Mouse (Mus musculus): ENCODE data around the gene Spice1. TPM values are rescaled to one million over a fixed set of nuclear protein-coding genes. Genes with fewer than 3 reads are reported as not detected.

Gene Spice1
- total and polyA plus RNA-seq, 3 experiments, result 5.9 to 27.7 (median 20.9) TPM

- Histone ChIP-seq H3K9me3 (replicated peaks) (no peaks in the 10 kb centered on the region), H3K4me3 (ENCODE audit: low read depth, low read length) (no peak overlapping the region), H3K4me1 (ENCODE audit: insufficient read depth, low read depth, low read length) (no peaks in the 10 kb centered on the region), H3K27me3 (ENCODE audit: insufficient read depth, low read length) (peaks cover 6% of the 10 kb centered on the region; the same call in 1 of the 2 replicates), H3K36me3 (replicated peaks) (no peaks in the 10 kb centered on the region)
- TF ChIP-seq TAL1 (conservative IDR thresholded peaks at IDR 0.05; ENCODE audit: low read depth, low read length) (no peak), CTCF (IDR thresholded peaks at IDR 0.05; ENCODE audit: low read depth, low read length) (no peak), GATA2 (IDR thresholded peaks at IDR 0.05; ENCODE audit: borderline replicate concordance, low read depth, low read length) (no peak), POLR2AphosphoS5 (IDR thresholded peaks at IDR 0.05; ENCODE audit: insufficient replicate concordance, low read depth, low read length) (no peak), GATA1 (IDR thresholded peaks at IDR 0.05; ENCODE audit: borderline replicate concordance, low read length) (no peak)
- DNase-seq (ENCODE audit: low spot score) (no peak), ATAC-seq (ENCODE audit: extremely low read depth, insufficient number of reproducible peaks, low FRiP score, poor library complexity, severe bottlenecking) (no peak)
Measured at GRCm38 (mm10) chr16:44408290-44408689, 61.4 kb downstream of the Spice1 start.

DNA sequence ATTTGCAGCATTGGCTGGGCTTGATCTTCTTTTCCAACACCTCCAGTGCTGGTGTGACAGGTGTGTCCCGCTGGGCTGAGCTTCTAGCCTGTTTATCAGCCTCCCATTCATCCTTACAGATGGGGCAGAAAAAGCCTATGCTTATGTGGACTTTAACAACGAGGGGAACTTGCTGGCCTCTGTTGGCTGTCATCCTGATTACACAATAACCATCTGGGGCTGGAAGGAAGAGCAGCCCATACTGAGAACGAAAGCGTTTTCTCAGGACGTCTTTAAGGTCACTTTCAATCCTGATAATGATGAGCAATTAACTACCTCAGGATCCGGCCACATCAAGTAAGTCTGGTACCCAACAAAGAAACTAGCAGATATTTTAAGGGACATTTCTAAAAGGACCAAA lies 63.3 kb downstream of the Spice1 start:
- TF ChIP-seq GATA1 (IDR thresholded peaks at IDR 0.05; ENCODE audit: borderline replicate concordance, low read length) (no peak), TAL1 (conservative IDR thresholded peaks at IDR 0.05; ENCODE audit: low read depth, low read length) (no peak), CTCF (IDR thresholded peaks at IDR 0.05; ENCODE audit: low read depth, low read length) (no peak), GATA2 (IDR thresholded peaks at IDR 0.05; ENCODE audit: borderline replicate concordance, low read depth, low read length) (no peak)
- peaks cover 2% of the 10 kb centered on the region; the same call in 1 of the 2 replicates for H3K27me3 ChIP-seq (ENCODE audit: insufficient read depth, low read length)
- no peaks in the 10 kb centered on the region for H3K9me3 ChIP-seq (replicated peaks)
- H3K36me3 ChIP-seq (replicated peaks), result no peaks in the 10 kb centered on the region
- no peak overlapping the region for H3K4me3 ChIP-seq (ENCODE audit: low read depth, low read length)
- DNase-seq (ENCODE audit: low spot score) (no peak), ATAC-seq (ENCODE audit: extremely low read depth, insufficient number of reproducible peaks, low FRiP score, poor library complexity, severe bottlenecking) (no peak)
- no peaks in the 10 kb centered on the region for H3K4me1 ChIP-seq (ENCODE audit: insufficient read depth, low read depth, low read length)

DNA sequence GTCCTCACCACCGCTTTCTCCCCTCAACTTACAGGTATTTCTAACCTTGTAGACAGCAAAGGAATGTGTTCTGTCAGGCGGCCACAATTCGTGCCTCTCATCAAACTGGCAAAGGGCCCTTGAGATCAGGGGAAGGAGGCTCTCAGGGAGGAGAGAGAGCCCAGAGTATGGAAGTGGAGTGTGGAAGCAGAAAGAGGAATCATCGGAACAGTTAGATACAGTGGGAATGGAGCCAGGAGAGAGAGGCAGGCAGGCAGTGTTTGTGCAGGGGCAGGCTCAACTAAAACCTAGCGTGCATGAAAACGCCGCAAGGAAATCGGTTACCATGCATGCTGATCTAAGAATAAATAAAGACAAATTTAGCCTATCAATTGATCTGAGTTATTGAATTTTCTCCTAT lies 70.7 kb downstream of the Spice1 start:
- no peaks in the 10 kb centered on the region for H3K36me3 ChIP-seq (replicated peaks)
- ATAC-seq (ENCODE audit: extremely low read depth, insufficient number of reproducible peaks, low FRiP score, poor library complexity, severe bottlenecking) (no peak), DNase-seq (ENCODE audit: low spot score) (no peak)
- TF ChIP-seq CTCF (IDR thresholded peaks at IDR 0.05; ENCODE audit: low read depth, low read length) (no peak), GATA1 (IDR thresholded peaks at IDR 0.05; ENCODE audit: borderline replicate concordance, low read length) (no peak), GATA2 (IDR thresholded peaks at IDR 0.05; ENCODE audit: borderline replicate concordance, low read depth, low read length) (no peak), TAL1 (conservative IDR thresholded peaks at IDR 0.05; ENCODE audit: low read depth, low read length) (no peak), POLR2AphosphoS5 (IDR thresholded peaks at IDR 0.05; ENCODE audit: insufficient replicate concordance, low read depth, low read length) (no peak)
- H3K4me3 ChIP-seq (ENCODE audit: low read depth, low read length), result no peak overlapping the region
- no peaks in the 10 kb centered on the region for H3K9me3 ChIP-seq (replicated peaks)
- H3K27me3 ChIP-seq (ENCODE audit: insufficient read depth, low read length), result no peaks in the 10 kb centered on the region
- no peaks in the 10 kb centered on the region for H3K4me1 ChIP-seq (ENCODE audit: insufficient read depth, low read depth, low read length)

DNA sequence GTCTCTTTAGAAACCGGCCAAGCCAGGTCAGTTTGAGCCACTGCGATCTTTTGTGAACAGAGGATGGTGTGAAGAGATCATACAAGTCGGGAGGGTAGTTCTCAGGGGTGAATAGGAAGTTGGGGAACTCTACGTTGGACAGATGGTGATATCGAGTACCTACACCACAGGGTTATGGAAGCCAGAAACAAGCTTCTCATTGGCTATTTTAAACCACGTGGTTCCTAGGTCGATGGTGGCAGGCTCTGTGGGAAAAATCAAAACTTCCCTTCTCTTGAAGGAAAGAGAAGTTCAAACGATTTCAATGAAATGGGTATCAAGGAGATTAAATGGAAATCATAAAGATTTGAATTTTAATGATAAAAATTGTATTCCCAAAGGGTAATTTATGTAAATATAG lies 74.8 kb downstream of the Spice1 start:
- no peak for ATAC-seq (ENCODE audit: extremely low read depth, insufficient number of reproducible peaks, low FRiP score, poor library complexity, severe bottlenecking)
- H3K4me3 ChIP-seq (ENCODE audit: low read depth, low read length), result no peak overlapping the region
- TF ChIP-seq TAL1 (conservative IDR thresholded peaks at IDR 0.05; ENCODE audit: low read depth, low read length) (no peak), GATA1 (IDR thresholded peaks at IDR 0.05; ENCODE audit: borderline replicate concordance, low read length) (no peak), CTCF (IDR thresholded peaks at IDR 0.05; ENCODE audit: low read depth, low read length) (no peak), GATA2 (IDR thresholded peaks at IDR 0.05; ENCODE audit: borderline replicate concordance, low read depth, low read length) (no peak), POLR2AphosphoS5 (IDR thresholded peaks at IDR 0.05; ENCODE audit: insufficient replicate concordance, low read depth, low read length) (no peak)
- no peak for DNase-seq (ENCODE audit: low spot score)
- H3K9me3 ChIP-seq (replicated peaks), result no peaks in the 10 kb centered on the region
- peaks cover 4% of the 10 kb centered on the region; the same call in 1 of the 2 replicates for H3K27me3 ChIP-seq (ENCODE audit: insufficient read depth, low read length)
- no peaks in the 10 kb centered on the region for H3K36me3 ChIP-seq (replicated peaks)
- no peaks in the 10 kb centered on the region for H3K4me1 ChIP-seq (ENCODE audit: insufficient read depth, low read depth, low read length)

- H3K36me3 ChIP-seq (replicated peaks), result no peaks in the 10 kb centered on the region
- H3K4me3 ChIP-seq (ENCODE audit: low read depth, low read length), result no peak overlapping the region
- TF ChIP-seq GATA2 (IDR thresholded peaks at IDR 0.05; ENCODE audit: borderline replicate concordance, low read depth, low read length) (no peak), TAL1 (conservative IDR thresholded peaks at IDR 0.05; ENCODE audit: low read depth, low read length) (no peak), CTCF (IDR thresholded peaks at IDR 0.05; ENCODE audit: low read depth, low read length) (no peak), POLR2AphosphoS5 (IDR thresholded peaks at IDR 0.05; ENCODE audit: insufficient replicate concordance, low read depth, low read length) (no peak), GATA1 (IDR thresholded peaks at IDR 0.05; ENCODE audit: borderline replicate concordance, low read length) (no peak)
- no peak for ATAC-seq (ENCODE audit: extremely low read depth, insufficient number of reproducible peaks, low FRiP score, poor library complexity, severe bottlenecking)
- H3K9me3 ChIP-seq (replicated peaks), result no peaks in the 10 kb centered on the region
- no peaks in the 10 kb centered on the region for H3K4me1 ChIP-seq (ENCODE audit: insufficient read depth, low read depth, low read length)
- peaks cover 4% of the 10 kb centered on the region; the same call in 1 of the 2 replicates for H3K27me3 ChIP-seq (ENCODE audit: insufficient read depth, low read length)
- no peak for DNase-seq (ENCODE audit: low spot score)
Measured at GRCm38 (mm10) chr16:44423499-44423898, 76.6 kb downstream of the Spice1 start.

- H3K36me3 ChIP-seq (replicated peaks), result no peaks in the 10 kb centered on the region
- ATAC-seq (ENCODE audit: extremely low read depth, insufficient number of reproducible peaks, low FRiP score, poor library complexity, severe bottlenecking) (no peak), DNase-seq (ENCODE audit: low spot score) (no peak)
- no peak overlapping the region for H3K4me3 ChIP-seq (ENCODE audit: low read depth, low read length)
- TF ChIP-seq CTCF (IDR thresholded peaks at IDR 0.05; ENCODE audit: low read depth, low read length), result no peak
- TF ChIP-seq TAL1 (conservative IDR thresholded peaks at IDR 0.05; ENCODE audit: low read depth, low read length), result no peak
- no peak for TF ChIP-seq GATA2 (IDR thresholded peaks at IDR 0.05; ENCODE audit: borderline replicate concordance, low read depth, low read length)
- TF ChIP-seq GATA1 (IDR thresholded peaks at IDR 0.05; ENCODE audit: borderline replicate concordance, low read length), result no peak
- no peak for TF ChIP-seq POLR2AphosphoS5 (IDR thresholded peaks at IDR 0.05; ENCODE audit: insufficient replicate concordance, low read depth, low read length)
- no peaks in the 10 kb centered on the region for H3K4me1 ChIP-seq (ENCODE audit: insufficient read depth, low read depth, low read length)
- no peaks in the 10 kb centered on the region for H3K9me3 ChIP-seq (replicated peaks)
- peaks cover 4% of the 10 kb centered on the region; the same call in 1 of the 2 replicates for H3K27me3 ChIP-seq (ENCODE audit: insufficient read depth, low read length)
Measured at GRCm38 (mm10) chr16:44428456-44428855, 81.5 kb downstream of the Spice1 start.

All from G1E (cell line).